Mouse (Mus musculus): ENCODE data around the gene Pth1r.
"Not testable (repeated sequence)": the region's sequence is repeated elsewhere in the genome, so short reads cannot be mapped to it uniquely, and the experiment has no call there.

Pth1r gene

GRCm38 (mm10) chr9:110713389-110713788 lies 33.6 kb downstream of the Pth1r start:
- DNase-seq (ENCODE audit: low spot score) = no peak

GRCm38 (mm10) chr9:110712545-110712944 lies 34.4 kb downstream of the Pth1r start:
- no peak for DNase-seq (ENCODE audit: low spot score)

GRCm38 (mm10) chr9:110711996-110712395 lies 34.9 kb downstream of the Pth1r start:
- DNase-seq (ENCODE audit: low spot score) = no peak

- no peak for DNase-seq (ENCODE audit: low spot score)
Observed at GRCm38 (mm10) chr9:110711532-110711931, 35.4 kb downstream of the Pth1r start.

GRCm38 (mm10) chr9:110709640-110710258 lies 37.2 kb downstream of the Pth1r start:
- peak; percentile 77 for DNase-seq (ENCODE audit: low spot score)

DNA sequence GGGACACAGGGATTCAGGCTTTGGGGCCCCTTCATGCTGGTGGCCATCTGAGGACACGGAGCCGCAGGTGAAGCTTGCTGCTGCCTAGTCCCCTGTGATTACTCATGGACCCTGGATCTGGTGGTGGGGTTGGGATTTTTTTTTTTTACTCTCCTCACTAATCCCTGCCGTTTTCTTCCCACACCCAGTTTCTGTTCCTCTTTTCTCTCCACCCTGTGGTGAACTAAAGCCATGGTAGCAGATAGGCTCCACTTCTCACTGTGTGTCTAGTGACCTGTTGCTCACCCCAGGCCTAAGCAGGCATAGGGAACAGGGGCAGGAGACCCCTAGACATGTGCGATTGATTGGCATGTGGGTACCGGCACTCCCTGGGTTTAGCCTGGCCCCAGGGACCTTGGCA lies 40.2 kb downstream of the Pth1r start:
- DNase-seq (ENCODE audit: low spot score) = no peak

DNA sequence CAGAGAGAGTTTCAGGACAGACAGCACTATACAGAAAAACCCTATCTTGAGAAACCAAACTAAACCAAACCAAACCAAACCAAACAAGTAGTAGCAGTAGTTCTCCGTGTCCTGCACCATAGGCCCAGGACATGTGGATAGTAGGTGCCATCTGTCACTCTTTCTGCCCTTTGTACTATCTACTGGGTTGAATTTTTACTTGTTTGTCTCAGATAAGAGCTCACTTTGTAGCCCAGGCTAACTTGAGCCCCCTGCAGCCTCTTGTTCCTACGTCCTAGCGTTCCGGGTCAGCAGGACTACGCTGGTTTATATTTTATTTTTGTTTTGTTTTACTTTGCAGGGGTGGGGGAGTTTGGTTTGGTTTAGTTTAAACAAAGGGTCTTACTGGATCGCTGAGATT lies 43.0 kb downstream of the Pth1r start:
- DNase-seq (ENCODE audit: low spot score) = peak; percentile 58

- DNase-seq (ENCODE audit: low spot score) = no peak
Observed at GRCm38 (mm10) chr9:110702848-110703247, 44.1 kb downstream of the Pth1r start.

DNA sequence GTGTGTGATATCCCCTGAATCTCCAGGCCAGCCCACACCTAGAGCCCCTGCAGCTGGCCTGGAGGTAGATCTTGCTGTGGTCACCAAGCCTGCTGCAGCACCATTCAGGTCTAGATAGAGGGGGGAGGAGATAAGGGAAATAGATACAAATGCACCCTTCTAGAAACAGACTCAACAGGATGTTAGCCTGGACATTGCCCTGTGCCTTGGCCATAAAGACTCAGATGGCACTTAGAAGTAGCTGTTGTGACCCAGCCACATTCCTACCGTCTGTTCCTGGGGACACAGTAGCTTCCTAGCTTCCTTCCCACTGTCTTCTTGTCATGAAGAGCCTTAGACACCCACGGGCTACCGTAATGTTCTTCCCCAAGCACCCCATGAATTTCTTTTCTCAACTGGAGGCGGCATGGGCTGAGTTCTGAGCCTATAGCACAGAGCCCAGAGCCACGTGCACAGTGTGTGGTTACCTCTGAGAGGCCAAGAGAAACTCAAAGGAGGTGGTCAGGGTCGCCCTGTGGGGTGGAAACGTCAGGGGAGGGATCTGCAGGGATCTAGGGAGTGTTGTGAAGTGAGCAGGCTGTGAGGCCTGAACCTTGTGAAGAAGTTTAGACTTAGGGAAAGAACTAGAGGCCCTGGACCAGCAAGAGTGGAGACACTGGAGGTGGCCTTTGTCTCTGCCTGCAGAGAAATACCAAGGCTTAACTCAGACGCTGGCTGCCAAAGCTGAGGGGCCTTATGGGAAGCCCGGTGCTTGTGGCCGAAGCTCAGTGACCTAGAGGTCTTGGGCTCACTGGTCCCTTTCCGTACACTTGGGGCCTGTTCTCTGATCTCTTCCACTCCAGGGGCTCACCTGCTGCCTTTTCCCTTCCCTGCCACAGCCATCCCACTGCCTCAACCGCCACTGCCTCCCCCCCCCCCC lies 45.6 kb downstream of the Pth1r start:
- no peak for DNase-seq (ENCODE audit: low spot score)

DNA sequence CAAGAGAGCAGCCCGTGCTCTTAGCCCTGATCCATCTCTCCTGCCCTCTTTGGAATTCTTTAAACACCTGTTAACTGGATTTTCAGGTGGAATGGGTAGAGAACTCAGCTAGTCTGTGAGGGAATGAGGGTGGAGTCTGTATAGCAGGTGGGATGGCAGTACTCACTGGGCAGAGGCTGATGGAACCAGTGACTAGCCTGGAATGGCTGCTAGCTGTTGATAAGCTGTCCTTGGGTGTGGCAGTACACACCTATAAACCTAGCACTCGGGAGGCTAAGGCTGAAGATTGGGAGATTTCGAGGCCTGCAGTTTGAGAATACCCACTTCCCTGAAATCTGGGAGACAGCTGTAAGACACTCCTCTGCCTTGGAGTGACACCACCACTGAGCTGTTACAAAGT lies 47.4 kb downstream of the Pth1r start:
- DNase-seq (ENCODE audit: low spot score) = no peak

DNA sequence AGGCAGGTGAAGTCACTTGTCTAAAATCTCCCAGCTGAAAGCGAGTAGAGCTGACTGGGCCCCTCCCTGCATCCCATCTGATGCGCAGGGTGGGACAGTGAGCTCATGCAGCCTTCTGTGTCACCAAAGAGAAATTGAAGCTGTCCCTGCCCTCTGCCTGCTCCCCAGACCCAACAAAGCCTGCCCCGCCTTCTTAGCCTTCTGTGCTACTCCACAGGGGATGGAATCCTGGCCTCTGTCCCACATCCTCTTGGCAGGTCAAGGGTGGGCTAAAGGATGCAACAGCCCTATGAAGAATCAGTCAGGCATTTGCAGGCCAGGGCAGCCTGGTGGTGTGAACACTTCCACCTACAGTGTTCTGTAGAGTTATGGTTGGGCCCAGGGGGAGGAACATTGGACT lies 49.5 kb downstream of the Pth1r start:
- DNase-seq (ENCODE audit: low spot score) = no peak

GRCm38 (mm10) chr9:110696427-110696826 lies 50.5 kb downstream of the Pth1r start:
- no peak for DNase-seq (ENCODE audit: low spot score)

DNA sequence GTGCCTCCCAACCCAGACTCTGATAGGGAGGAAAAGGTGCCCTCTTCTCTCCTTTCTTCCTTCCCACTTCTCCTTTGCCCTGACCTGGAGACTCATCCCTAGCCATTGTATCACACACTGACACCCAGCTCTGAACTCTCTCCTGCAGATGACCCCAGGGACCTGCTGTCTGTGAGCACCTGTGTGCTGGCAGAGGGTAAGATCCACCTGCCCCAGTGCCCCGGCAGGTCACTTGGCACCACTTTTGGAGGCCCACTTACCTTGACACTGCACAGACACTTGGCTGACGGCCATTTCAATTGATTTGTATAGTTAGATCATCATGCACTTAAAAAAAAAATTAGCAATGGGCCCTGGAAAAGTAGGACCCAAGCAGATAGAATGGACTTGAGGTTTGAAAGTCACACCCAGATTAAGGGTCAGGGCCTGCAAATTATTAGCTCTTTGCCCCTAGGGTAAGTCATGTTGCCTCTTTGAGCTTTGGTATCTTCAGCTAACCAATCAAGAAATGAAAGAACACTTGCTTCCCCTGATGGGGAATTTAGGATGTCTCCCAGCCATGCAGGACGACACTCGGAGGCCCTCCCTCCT lies 51.7 kb downstream of the Pth1r start:
- no peak for DNase-seq (ENCODE audit: low spot score)

- DNase-seq (ENCODE audit: low spot score) = peak; percentile 34
Observed at GRCm38 (mm10) chr9:110689261-110689779, 57.6 kb downstream of the Pth1r start.

- DNase-seq (ENCODE audit: low spot score) = no peak
Observed at GRCm38 (mm10) chr9:110687846-110688245, 59.1 kb downstream of the Pth1r start.

DNA sequence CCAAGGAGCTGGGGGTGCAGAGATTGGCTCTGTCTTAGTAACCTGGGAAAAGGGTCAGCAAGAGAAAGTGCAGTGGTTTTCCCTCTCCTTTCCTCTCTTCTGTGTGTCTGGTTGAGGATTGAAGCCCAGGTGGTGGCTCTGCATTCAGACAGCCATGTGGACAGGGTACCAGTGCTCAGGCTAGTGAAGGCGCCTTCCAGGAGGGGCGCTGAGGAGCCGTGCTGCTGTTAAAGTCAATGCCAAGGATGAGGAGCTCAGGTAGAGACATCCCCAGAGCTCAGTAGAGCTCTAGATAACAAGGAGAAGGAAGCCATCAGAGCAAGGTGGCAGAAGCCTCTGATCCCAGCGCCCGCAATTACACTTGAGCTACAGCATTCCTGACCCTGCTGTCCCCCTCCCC lies 59.9 kb downstream of the Pth1r start:
- no peak for DNase-seq (ENCODE audit: low spot score)

GRCm38 (mm10) chr9:110686472-110686871 lies 60.5 kb downstream of the Pth1r start:
- no peak for DNase-seq (ENCODE audit: low spot score)

- no peak for DNase-seq (ENCODE audit: low spot score)
Observed at GRCm38 (mm10) chr9:110685591-110685990, 61.4 kb downstream of the Pth1r start.

DNA sequence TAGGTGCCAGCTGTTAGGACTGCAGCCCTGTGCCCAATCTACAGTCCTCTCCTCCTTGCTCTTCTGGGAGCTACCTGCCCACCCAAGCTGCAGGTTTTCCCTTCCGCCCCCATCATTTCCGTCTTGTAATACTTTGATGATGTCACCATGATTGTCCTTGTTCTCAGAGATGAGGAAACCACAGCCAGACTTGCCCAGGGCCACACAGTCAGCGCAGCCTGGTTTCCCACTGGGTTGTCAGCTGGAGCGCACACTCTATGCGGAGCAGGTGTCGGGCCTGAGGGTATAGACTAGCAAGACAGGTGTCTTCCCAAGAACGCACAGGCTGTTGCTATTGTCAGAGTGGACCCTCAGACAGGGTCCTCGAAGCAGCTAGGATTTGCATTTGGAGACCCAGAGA lies 61.8 kb downstream of the Pth1r start:
- DNase-seq (ENCODE audit: low spot score) = no peak

DNA sequence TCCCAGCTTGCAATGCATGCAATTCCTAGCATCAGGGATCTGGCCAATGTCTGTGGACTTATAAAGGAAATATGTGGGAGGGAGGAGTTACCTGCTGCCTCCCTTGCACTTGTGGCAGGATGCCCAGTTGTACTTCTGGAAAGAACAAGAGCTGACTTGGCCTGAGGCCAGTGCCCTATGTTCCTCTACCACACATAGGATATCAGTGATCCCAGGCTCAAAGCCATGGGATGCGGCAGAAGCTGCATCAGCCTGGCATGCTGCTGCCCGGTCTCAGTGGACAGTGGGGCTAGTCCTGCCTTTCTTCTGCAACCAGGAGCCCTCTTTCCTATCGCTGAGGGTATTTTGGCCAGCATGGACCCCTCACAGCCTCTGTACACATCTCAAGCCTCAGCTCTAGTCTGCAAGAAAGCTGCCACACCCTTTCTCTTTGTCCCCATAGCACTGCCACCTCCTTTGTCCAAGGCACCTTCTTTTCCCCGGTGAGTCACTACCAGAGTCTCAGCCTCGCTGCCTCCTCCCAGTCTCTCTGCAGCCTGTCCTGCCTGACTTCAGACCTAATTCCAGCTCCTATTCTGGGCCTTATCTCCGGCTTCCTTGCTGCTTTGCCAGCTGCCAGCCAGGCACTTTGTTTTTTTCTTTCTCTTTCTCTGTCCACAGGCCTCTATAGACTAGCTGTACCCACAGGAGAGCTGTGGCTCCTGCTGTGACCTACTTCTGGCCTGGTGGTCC lies 62.7 kb downstream of the Pth1r start:
- DNase-seq (ENCODE audit: low spot score) = no peak

DNA sequence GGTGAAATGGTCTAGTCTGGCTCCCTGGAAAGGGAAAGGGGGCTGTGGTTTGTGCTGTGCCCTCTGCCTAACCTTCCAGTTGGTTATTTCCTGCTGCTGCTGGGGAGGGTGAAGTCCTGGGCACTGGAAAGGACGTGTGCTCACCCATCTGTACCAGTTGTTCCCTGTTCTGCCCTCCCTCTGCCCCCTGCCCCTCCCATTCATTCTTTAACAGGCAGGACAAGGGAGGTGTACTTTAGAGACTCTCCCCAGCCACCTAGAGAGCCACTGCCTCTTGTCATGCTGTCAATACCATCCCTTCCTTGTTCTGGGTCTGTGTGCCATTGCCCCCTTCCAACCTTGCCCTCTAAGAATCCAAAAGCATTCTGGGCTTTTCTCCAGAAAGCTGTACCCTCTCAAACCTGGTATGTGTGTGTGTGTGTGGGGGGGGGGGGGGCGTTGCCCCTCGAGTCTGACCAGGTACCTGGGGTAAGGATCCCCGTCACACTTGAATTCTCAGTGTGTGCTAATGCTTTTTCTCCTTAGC lies 63.3 kb downstream of the Pth1r start:
- no peak for DNase-seq (ENCODE audit: low spot score)

DNA sequence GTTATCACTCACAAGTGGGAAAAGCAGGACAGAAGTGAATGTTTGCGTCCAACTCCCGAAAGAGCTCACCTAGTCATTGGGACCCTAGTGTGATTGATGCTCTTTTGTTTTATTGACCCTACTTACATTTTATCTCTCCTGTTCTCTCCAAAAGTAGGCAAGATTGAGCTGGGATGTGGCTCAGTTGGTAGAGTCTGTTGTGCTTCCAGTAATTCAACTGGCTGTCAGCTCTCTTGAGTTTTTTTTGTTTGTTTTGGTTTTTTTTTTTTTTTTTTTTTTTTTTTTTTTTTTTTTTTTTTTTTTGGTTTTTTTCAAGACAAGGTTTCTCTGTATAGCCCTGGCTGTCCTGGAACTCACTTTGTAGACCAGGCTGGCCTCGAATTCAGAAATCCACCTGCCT lies 64.2 kb downstream of the Pth1r start:
- DNase-seq (ENCODE audit: low spot score) = not testable (repeated sequence)

Measured in yolk sac, embryonic 10.5 days (tissue).